Comparison of ENCODE assay signal across 15 mouse cellular contexts in genomic region chr19:28422939-28423338, GRCm38 (mm10).
"Had no signal": no experiment of that assay in that cellular context is flagged by ENCODE, and none has a peak within 500 bp of the region (broad histone marks: within the 10 kb centered on the region; RNA-seq: fewer than 3 reads in every experiment).

No protein-coding gene starts in this region.

- H3K36me3 ChIP-seq: liver, embryonic 13.5 days; lung, embryonic 15.5 days; midbrain, embryonic 10.5 days; neural tube, embryonic 15.5 days had no signal

- DNase-seq: kidney, postnatal 14 days; liver; liver, embryonic 13.5 days; liver, postnatal 0 days; lung, postnatal 36 days; midbrain, embryonic 14.5 days; right cerebral cortex, adult 18-20 months; right cerebral cortex, postnatal 25 days; thymus, postnatal 4 days had no signal

- H3K9ac ChIP-seq: liver, embryonic 13.5 days; liver, postnatal 0 days; lung, embryonic 15.5 days; neural tube, embryonic 15.5 days had no signal

- H3K9me3 ChIP-seq: liver, embryonic 13.5 days; lung, embryonic 15.5 days; midbrain, embryonic 10.5 days; neural tube, embryonic 15.5 days had no signal

- ATAC-seq: liver, postnatal 0 days had no signal

- H3K27me3 ChIP-seq: liver, embryonic 13.5 days; lung, embryonic 15.5 days; neural tube, embryonic 15.5 days had no signal

- H3K27ac ChIP-seq: left cerebral cortex, adult 2 months; liver, embryonic 13.5 days; lung, embryonic 15.5 days; midbrain, embryonic 10.5 days; neural tube, embryonic 15.5 days; stomach, postnatal 0 days had no signal

- H3K4me2 ChIP-seq: liver, embryonic 13.5 days; lung, embryonic 15.5 days; neural tube, embryonic 15.5 days had no signal

- H3K4me3 ChIP-seq: left cerebral cortex, adult 2 months; liver, embryonic 13.5 days; lung, embryonic 15.5 days; midbrain, embryonic 10.5 days; myocyte; neural tube, embryonic 15.5 days had no signal

- H3K4me1 ChIP-seq: liver, embryonic 13.5 days; lung, embryonic 15.5 days; neural tube, embryonic 15.5 days had no signal
